Mouse (Mus musculus): ENCODE data around the gene Uap1l1.

The Uap1l1 gene

DNA sequence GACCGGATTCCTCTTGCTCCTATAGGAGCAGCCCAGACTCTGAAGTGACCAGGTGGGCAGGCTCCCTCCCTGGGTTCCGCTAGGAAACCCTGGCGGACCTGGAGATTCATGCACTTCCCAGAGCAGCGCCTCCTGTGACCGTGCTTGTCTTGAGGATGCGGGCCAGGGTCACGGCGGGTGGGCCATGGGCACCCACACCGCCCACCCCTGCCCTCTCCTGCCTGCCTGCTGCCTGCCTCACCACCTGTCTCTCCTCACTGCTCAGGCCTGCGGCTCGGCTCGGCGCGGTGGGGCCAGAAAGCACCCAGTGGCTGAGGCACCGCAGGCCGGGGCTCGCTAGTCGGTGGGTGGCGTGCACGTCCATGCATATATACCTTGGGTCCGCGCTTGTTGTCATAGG is 54.5 kb downstream of the Uap1l1 start:
- DNase-seq (ENCODE audit: low read depth, low spot score), result no peak
- no peaks in the 10 kb centered on the region for H3K36me3 ChIP-seq (ENCODE audit: control insufficient read depth, insufficient read depth, low read length, poor library complexity, severe bottlenecking)
- H3K27me3 ChIP-seq (ENCODE audit: control insufficient read depth, insufficient read depth, low read length, poor library complexity, severe bottlenecking), result no peaks in the 10 kb centered on the region

- DNase-seq (ENCODE audit: low read depth, low spot score), result no peak
- Histone ChIP-seq H3K27me3 (ENCODE audit: control insufficient read depth, insufficient read depth, low read length, poor library complexity, severe bottlenecking) (no peaks in the 10 kb centered on the region), H3K36me3 (ENCODE audit: control insufficient read depth, insufficient read depth, low read length, poor library complexity, severe bottlenecking) (no peaks in the 10 kb centered on the region)
Measured at GRCm38 (mm10) chr2:25310180-25310579, 55.3 kb downstream of the Uap1l1 start.
